Mouse (Mus musculus): ENCODE measurements at regions not wholly inside any gene's neighbourhood (a gene's known extent, or its start where the extent isn't known, plus 50 kb on each side); places are given as distances from the start of the nearest gene placed in this dataset.

DNA sequence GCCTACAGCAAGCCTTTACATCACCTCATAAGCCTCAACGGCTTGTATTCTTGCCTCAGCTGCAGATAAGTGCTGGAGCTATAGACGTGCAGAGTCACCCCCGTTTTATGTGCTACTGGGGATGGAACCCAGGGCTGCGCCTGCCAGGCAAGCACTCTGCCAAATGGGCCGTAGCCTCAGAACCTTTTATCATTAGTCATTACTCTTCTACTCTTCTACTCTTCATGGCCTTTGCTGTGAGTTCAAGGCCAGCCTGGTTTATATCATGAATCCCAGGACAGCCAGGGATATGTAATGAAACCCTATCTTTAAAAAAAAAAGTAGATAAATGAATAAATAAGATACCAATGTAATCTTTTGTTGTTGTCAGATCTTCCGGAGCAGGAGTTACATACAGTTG lies 216.6 kb upstream of the Auts2 start:
- no peak for DNase-seq

DNA sequence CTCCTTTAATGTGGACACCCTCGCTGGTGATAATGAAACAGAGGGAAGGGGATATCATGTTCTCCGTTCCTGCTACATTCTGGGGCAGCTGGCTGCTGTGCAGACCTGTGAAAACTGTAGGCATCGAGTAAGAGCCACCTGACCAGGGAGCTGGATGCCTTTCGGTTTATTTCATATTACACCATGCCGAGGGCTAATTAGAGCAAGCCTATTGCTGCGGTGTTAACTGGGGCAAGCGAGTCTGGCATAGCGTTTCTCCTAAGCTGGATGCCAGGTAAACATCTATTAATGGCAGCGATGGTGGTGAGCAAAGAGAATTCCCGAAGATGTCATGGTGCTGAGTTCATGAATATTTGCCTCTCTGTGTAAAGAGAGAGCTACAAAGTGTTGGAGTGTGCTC lies 215.8 kb upstream of the Auts2 start:
- DNase-seq: no peak

DNA sequence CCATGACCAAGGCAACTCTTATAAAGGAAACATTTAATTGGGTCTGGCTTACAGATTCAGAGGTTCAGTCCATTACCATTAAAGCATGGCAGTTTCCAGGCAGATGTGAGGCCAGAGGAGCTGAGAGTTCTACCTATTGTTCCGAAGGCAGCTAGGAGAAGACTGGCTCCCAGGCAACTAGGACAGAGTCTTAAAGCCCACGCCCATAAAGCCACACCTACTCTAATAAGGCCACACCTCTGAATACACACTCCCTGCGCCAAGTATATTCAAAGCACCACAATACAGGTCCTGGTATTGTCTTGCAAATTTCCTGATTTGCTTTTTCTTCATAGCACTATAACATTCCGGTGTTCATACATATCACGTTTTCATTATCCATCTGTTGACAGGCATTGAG lies 194.8 kb upstream of the Auts2 start:
- no peak for DNase-seq

DNA sequence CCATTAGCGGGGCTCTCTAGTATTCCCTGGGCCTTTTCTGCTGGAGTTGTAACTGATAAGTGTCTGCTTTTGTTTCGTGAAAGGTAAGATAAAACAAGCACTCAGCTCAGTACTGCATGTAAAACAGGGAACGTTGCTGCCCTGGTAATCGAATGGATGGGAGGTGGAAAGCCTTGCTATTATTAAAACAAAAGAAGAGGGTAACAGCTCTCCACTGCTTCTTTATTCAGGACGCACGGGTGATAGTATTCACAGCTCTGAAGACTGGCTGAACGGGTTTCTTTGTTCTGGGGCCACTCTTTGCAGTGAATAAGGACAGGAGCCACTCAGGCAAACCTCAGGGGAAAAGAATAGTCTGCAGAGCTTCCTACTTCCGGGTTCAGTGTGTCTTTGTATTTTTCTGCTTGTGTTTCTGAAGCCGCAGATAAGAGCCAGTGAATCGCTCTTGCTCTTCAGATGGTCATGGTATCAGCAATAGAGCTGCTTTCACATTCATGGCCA lies 185.6 kb upstream of the Auts2 start:
- DNase-seq: no peak

DNA sequence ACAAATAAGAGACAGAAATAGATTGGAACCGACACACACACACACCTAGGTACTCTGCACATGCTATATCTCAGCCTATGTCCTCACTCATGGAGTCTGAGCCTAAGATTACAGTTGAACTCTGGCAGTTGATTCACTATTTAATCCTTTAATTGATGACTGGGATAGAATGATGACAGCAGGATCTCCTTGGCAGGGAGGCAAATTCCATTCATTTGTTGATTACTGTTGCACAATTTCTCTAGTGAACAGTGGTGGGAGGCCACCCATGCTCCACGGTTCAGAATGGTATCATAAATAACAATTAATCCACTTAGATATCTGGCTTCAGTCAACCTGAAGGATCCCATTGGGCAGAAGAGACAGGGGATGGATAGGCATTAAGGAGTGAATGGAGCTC lies 181.3 kb upstream of the Auts2 start:
- no peak for DNase-seq

DNA sequence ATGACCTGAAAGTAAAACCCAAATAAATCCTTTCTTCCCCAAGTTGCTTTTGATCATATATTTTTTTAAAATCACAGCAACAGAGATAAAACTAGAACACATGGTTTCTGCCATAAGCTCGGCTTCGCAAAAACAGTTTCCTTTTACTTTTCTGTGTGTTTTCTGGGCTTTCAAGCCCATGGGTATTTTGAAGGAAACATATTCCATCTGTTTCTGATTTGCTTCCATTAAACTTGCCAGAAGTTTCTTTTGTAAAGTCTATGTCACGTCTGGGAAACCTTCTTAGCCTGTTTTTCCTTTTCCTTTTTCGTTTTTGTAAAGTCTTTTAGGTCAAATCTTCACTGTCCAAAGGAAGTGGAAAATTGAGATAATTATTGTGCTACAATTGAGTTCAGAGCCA lies 167.2 kb upstream of the Auts2 start:
- no peak for DNase-seq

DNA sequence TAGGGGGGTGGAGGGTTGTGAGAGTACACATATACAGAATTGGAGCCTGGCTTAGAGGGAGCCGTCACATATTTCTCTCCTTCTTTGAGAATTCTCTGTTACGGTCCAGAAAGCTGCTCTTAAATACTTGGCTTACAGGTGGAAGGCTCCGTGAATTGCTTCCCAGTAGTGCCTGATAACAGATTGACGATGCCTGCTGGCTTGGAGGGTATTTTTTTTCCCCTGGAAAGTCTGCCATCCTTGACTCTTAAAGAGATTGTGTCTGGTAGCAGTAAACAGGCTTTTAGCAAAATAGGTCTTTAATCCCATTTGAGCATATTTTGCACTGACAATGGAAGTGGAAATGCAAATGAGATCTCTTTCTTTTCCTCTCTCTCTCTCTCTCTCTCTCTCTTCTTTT lies 164.4 kb upstream of the Auts2 start:
- no peak for DNase-seq

DNA sequence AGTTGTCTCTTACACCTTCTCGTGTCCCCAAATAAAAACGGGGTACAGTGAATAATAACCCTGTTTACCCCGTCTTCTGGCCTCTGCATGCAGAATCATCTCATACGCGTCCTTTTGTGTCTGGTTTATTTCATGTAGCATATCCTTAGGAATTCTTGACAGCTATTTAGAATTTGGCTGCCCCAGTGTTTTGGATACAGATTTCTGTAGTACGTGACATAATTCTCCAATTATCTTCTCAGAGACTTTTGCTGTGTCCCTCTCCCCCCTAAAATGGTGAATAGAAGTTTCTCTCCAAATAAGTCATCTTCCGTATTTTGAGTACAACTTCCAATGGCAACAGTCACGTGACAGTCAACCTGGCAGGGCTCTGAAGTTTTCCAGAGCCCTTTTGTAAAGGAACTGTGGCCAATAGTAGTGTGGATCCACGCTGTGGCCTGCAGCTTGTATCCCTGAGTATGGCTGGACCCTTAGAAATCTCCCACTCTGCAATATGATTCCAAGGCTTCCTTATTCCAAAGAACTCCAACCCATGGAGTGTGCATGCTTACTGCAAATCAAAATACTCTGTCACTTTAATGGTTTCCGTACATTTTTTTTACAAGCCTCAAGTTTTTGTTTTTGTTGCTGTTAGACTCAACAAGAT lies 160.4 kb upstream of the Auts2 start:
- DNase-seq: no peak

DNA sequence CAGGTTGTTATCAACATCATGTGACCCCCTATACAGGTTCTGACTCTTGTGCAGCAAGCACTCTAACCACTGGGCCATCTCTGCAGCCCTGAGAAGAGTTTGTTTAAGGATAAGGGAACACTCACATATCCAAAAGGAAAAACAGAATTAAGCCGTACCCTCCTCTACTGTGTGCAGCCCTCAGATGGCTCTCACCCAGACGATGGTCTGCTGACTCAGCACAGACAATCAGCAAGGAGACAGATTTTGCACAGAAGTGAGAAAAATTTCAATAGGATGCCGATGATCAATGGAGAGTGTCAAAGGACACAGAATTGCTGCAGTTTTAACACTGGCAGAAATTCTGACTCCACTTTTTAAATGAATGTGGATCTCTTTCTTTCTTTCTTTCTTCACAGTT lies 159.4 kb upstream of the Auts2 start:
- DNase-seq: no peak

DNA sequence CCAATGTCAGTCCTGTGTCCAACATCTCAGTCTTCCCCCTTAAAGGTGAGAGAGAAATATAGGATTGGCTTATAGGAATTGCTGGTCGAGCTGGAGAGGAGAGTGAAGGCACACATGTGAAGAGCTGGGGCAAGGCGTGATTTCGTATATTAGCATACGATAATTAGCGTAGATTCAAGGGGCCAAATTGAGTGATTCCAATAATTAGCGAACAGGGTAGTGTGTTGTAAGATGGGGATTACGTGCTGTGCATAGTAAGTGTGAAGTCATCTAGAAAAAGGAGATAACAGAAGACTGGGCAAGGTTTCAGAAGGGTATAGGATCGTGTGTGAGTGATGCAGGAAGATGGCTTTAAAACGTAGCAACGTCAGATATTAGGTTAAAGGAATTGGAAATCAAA lies 147.6 kb upstream of the Auts2 start:
- DNase-seq: no peak

DNA sequence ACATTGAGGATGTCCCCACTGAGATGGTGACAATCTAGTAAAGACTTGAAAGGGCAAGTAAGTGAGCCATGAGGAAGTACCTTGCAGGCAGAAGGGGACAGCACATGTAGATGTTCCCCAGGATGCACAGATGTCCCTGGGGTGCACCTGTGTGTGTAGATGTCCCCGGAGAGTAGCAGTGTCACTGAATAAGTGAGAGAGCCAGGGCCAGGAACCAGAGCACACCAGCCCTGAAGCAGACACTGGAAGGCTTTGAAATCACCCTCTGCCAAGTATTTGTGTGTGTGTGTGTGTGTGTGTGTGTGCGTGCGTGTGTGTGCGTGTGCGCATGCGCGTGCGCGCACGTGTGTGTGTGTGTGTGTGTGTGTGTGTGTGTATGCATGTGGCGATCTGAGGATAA lies 132.1 kb upstream of the Auts2 start:
- no peak for DNase-seq

DNA sequence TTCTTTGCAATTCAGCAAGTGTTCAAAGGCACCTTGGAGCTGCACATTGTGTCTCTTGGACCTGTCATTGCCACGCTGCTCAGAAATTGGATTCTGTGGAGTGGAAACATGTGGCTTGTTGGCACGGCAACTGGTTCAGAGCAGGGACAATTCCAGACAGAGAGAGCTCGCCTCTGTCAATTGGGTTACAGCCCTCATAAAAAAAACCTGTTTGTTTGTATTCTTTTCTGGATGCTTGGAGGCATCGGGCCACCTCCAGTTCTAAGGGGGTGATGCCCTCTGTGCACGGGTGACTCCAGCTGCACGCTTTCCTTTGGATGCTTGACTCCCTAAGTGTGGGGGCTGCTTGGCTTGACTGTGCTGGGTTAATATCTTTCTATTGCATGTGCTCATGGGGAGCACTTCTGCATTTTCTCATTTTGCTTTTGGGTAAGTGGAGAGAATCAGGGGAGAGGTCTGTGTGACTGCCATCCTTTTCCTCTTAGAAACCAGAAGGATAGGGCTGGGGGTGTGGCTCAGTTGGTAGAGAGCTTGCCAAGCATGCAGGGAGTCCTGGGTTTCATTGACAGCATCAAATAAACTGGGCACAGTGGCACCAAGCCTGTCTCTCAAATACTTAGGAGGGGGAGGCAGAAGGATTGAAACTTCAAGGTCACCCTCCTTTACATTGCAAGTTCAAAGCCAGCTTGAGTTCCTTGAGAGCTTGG lies 130.6 kb upstream of the Auts2 start:
- DNase-seq: no peak

DNA sequence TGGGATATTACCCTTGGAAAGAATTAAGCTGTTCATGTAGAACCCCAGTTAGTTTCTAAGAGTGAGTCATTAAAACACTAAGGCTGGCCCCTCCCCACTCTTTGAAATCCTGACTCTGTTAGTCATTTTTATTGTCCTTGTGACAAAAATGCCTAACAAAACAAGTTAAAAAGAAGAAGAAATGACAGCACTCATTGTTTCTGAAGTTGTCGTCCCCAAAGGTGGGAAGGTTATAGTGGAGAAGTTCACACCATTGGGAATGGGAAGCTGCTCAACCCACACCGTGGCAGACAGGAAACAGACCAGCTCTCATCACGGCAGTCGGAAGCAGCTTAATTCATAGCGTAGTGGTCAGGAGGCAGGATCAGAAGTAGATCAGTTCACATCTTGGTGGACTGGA lies 128.4 kb upstream of the Auts2 start:
- DNase-seq: no peak

DNA sequence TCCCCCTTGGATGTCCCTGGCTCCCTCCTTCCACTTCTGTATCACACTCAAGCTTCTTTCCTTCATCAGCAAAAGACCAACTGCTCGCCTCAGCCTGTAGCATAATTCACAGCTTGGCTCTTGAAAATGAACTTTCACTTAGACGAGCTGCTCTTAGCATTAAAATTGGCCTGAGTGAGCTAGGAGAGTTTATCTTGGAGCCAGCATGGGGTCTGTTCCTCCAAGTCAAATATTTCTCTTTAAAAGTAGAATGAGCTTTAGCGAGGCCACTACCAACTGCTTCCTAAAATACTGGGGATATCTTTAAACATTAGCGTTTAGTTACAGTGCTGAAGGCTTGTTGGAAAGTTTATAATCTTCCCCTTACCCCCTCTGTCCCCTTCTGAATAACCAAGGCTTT lies 124.2 kb upstream of the Auts2 start:
- no peak for DNase-seq

DNA sequence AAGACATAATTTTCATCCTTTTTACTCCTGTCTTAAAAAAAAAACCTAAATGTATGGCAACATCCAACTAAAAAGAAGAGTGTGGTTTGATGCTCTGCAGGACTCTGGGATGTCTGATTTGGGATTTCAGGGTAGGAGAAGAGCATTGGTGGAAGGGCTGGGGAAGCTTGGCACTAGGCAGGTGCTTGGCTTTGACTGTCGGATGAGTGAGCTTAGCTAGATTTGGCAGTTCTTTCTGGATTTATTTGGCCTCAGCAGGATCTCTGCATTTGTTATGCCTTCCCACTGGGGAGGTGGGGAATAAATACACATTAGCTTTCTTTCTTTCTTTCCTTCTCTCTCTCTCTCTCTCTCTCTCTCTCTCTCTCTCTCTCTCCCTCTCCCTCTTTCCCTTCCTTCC lies 118.1 kb upstream of the Auts2 start:
- DNase-seq: no peak

DNA sequence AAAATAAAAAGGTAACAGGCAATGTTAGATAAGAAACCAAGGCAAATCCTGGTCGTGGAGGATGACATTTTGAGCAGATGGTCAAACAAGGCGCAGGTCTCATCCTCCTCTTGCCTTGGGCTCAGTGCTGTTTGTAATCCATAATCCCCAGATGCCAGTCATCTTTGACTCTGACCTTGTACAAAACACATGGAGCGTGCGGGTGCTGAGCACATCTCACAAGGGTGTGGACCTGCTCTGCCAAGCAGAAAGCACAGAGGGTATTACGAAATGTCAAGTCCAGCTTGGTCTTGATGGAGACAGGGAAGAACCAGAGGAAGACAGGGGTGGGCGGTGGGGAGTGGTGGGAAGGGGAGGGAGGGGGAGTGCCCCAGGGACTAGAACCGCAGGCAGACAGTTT lies 116.9 kb upstream of the Auts2 start:
- no peak for DNase-seq

DNA sequence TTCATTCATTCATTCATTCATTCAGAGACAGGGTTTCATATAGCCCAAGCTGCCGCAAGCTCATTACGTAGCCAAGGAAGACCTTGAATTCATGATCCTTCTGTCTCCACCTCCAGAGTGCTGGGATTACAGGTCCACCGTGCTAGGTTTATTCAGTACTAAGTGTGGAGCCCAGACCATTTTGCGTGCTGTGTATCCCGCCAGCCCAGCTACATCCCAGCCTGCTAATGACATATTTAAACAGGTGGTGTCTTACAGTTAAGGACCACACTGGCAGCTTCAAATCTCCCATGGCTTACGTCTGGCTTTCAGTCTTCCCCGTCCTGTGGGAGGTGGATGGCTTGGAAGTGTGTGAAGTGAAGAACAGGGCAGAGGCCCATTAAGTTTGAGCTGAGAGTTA lies 111.2 kb upstream of the Auts2 start:
- no peak for DNase-seq

DNA sequence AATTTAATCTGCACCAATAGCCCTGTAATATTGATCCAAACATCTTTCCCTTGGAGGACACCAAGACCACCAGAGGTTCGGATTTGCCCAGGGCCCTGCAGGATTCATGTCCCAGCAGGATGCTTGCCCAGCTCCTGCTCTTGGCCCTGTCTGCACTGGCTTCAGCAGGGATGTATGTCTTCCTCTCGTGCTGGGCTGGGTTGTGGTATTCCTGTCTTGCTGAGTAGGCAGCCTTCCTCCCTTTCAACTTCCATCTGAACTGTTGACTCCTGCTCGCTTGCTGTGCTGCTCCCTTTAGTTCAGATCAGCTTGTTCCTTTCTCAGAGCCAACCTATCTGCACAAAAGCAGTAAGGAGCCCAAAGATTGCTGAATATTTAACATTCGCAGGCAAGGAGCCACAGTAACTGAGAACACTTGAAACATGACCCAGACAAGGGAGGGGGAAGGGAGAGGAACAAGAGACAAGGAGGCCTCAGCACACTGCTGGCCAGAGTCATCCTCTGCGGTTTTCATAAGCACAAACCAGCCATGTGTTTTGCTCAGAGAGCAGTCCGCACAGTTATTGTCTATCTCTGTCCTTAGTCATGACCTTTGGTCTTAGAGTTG lies 110.7 kb upstream of the Auts2 start:
- DNase-seq: no peak

DNA sequence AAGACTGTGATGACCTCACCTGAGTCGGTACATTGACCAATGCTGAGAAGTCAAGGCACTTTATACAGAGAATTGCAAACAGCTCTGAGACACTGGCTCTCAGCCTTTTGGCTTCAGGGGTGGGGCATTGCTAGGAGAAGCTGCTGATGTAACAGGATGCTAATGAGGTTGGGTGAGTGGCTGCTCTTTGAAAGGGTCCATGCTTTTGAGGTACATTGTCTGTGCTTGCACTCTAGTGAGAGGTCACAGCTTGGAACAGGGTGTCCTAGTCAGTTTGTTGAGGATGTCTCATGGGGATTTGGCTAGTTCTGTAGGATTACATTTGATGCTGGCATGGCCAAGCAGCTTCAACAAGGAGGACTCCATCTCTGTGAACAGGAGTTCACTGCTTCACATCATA lies 109.1 kb upstream of the Auts2 start:
- DNase-seq: no peak

DNA sequence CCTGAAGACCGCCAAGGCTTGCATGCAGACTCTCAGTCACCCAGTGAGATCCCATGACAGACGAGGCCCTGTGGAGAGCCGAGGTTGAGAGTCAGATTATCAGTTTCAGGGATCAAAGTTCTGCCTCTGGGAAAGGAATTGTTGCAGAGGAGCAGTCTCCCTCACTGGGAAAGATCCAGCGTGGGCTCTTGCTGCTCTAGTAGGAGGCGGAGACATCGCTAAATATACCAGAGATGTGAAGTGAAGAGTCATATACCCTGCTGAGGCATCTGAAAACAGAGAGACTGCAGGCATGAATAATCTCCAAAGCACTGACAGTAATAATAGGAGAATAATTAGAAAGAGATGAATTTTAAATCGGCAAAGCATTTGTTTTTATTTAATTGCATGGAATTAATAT lies 106.6 kb upstream of the Auts2 start:
- no peak for DNase-seq

DNA sequence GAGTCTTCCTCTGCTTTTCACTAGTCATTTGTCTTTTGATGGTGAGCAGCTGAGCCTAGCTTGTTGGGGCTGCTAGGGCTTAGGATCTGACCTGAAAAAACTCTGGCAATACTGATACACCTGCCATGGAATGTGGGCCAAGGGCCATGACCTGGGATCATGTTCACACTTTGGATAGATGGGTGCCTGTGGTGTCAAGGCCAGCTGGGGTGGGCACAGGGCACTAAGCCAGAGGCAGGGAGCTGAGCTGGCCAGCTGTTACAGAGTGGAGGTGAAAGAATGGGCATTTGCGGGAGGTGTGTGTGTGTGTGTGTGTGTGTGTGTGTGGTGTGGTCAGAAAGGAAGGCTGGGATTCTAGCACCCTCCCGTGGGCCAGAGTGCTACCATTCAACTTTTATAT lies 105.6 kb upstream of the Auts2 start:
- no peak for DNase-seq

DNA sequence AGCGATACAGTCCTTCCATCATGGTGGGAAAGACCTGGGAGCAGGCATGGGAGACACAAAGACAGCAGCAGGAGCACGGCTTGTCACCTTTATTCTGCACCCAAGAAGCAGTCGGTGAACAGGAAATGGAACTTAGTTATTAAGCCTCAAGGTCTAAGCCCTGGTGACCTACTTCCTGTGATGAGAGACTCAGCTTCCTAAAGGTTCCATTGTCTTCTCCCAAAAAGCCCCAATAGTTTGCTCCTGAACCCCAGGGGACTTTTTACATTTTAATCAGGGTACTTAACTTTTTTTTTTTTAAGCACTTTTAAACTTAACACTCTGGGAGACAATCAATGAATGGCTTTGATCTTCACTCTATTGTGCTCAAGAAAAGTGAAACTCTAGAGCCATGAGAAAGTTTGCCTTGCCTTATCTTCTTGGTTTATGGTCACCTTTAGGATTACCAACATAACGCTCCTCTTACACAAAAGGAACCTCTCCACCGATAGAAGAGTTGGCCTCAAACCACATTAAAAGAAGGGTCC lies 101.6 kb upstream of the Auts2 start:
- no peak for DNase-seq

DNA sequence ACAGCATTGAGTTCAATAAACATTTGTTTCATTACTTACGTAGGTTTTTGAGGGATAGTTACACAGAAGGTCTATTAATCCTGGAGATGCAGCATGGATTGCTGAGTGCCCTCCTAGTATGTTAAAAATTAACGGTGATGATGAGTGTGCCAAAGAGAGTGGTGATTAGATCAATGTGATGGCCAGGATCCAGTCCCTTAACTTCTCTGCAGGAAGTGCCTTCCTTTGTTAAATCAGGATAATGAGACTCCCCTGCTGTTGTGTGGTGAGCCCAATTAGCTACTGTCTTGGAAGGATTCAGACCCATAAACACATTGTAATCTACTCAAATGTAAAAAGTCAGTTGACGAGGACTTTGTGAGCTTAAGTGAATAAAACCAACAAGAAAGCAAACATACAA lies 100.1 kb upstream of the Auts2 start:
- no peak for DNase-seq

DNA sequence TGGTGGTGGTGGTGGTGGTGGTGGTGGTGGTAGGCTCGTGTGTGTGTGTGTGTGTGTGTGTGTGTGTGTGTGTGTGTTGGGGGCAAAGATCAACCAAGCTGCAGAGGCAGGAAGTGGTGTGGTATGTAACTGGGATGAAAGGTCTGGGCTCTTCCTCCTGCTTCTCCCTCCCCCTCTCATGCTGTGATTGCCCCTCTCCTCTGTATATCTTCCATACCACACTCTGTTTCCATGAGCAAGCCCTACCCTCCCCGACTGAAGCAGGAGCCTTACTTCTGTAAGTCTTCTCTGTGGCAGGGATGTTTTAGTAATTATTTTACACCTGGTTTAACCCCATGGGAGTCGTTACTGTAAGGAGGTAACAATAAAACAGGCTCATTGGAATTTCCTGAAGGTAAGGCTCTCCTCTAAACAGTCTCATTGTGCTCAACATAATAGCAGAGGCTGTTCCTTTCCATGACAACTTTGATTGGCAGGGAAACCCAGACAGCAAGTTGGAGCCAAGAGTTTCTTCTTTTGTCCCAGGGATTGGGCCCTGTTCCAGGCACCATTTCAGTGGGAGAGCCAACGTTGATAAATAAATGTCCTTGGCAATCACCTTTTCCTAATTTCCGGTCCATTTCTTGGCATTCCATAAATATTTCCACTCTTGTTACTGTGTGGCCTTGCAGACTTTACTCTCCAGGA lies 90.2 kb upstream of the Auts2 start:
- DNase-seq: no peak
